Comparison of ENCODE assay signal across 9 mouse cellular contexts in the genomic region with DNA sequence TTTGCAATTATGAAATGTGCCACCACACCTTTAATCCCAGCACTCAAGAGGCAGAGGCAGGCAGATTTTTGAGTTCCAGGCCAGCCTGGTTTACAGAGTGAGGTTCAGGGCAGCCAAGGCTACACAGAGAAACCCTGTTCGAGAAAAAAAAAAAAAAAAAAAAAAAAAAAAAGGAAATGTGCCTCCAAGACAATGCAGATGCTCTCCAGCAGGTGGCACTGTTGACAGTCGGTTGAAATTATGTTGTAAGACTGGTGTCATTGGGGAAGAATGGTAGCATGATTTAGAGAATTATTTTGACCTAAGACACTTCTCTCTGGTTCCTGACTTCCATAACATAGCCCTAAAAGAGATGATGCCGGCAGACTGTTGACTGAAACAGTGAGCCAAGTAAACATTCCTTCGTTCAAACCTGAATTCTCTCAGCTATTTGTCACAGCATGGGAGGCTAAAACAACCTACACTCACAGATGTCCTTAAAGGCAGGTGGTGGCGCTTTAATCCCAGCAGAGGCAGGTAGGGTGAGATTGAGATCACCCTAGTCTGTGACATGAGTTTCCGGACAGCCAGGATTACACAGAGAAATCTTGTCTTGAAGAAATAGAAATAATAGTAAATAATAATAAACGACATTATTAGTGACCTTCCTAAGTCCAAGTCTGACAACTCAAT.
A peak's percentile ranks its signal among the peaks of the same experiment; 100 is the strongest.
DNase-seq lines count a peak whose midpoint lies in the region; ATAC-seq and TF ChIP-seq lines count a peak whose summit lies in the region.
"Had no signal": no experiment of that assay in that cellular context is flagged by ENCODE, and none has a peak within 500 bp of the region (broad histone marks: within the 10 kb centered on the region; RNA-seq: fewer than 3 reads in every experiment).

No protein-coding gene starts in this region.

- no peak for ATAC-seq in liver, embryonic 12.5 days
- peak; percentile 76 for ATAC-seq in frontal cortex, adult (ENCODE audit: low TSS enrichment)
- no peak for ATAC-seq in lung, embryonic 14.5 days (ENCODE audit: insufficient read depth)

- H3K4me2 ChIP-seq in liver, embryonic 12.5 days = no peak overlapping the region
- no peak overlapping the region for H3K4me2 ChIP-seq in lung, embryonic 14.5 days
- H3K4me2 ChIP-seq: heart, embryonic 13.5 days had no signal

- peak; percentile 11 to 35 for DNase-seq in cerebellum, adult 18-20 months
- DNase-seq in cerebellum, adult 11 months = no peak
- DNase-seq in liver = peak; percentile 52
- peak; percentile 38 for DNase-seq in adrenal gland, postnatal 25 days
- DNase-seq in lung, embryonic 14.5 days = peak; percentile 77
- no peak for DNase-seq in T-cell, adult 2 months (ENCODE audit: low spot score)

- H3K36me3 ChIP-seq in liver, embryonic 12.5 days = no peaks in the 10 kb centered on the region
- H3K36me3 ChIP-seq in lung, embryonic 14.5 days (ENCODE audit: insufficient read depth) = no peaks in the 10 kb centered on the region
- H3K36me3 ChIP-seq: heart, embryonic 13.5 days had no signal

- H3K4me1 ChIP-seq in liver, embryonic 12.5 days = no peaks in the 10 kb centered on the region
- H3K4me1 ChIP-seq in lung, embryonic 14.5 days (ENCODE audit: insufficient read depth) = no peaks in the 10 kb centered on the region
- H3K4me1 ChIP-seq: heart, embryonic 13.5 days had no signal

- WGBS in liver, embryonic 12.5 days (ENCODE audit: insufficient replicate concordance) = 30% methylated on average over 7 of the region's 7 CpGs
- WGBS in lung, embryonic 14.5 days = 44% methylated on average over 7 of the region's 7 CpGs

- H3K27ac ChIP-seq in liver, embryonic 12.5 days = no peak overlapping the region
- H3K27ac ChIP-seq in lung, embryonic 14.5 days (ENCODE audit: low read depth) = no peak overlapping the region
- H3K27ac ChIP-seq: heart, embryonic 13.5 days had no signal

- H3K9me3 ChIP-seq in liver, embryonic 12.5 days (replicated peaks) = no peaks in the 10 kb centered on the region
- H3K9me3 ChIP-seq in lung, embryonic 14.5 days (ENCODE audit: low read depth, low read length) = no peaks in the 10 kb centered on the region
- H3K9me3 ChIP-seq: heart, embryonic 13.5 days had no signal

- peak; percentile 66 for TF ChIP-seq CTCF in lung, embryonic 14.5 days (IDR thresholded peaks at IDR 0.05; ENCODE audit: low read depth)

- no peaks in the 10 kb centered on the region for H3K27me3 ChIP-seq in liver, embryonic 12.5 days (replicated peaks)
- H3K27me3 ChIP-seq in lung, embryonic 14.5 days (ENCODE audit: insufficient read depth, low read length) = no peaks in the 10 kb centered on the region
- H3K27me3 ChIP-seq: heart, embryonic 13.5 days had no signal

- no peak overlapping the region for H3K4me3 ChIP-seq in liver, embryonic 12.5 days
- H3K4me3 ChIP-seq in lung, embryonic 14.5 days (ENCODE audit: low read depth, low read length) = no peak overlapping the region
- H3K4me3 ChIP-seq: heart, embryonic 13.5 days had no signal

- H3K9ac ChIP-seq in liver, embryonic 12.5 days = no peak overlapping the region
- no peak overlapping the region for H3K9ac ChIP-seq in lung, embryonic 14.5 days
- H3K9ac ChIP-seq: heart, embryonic 13.5 days had no signal

Comparison
In these comparisons a context has a peak if more than half of its experiments do, and no peak if none do; other contexts are left out.
1. DNase-seq: peak in cerebellum, adult 18-20 months (2 of 2), liver (single experiment), adrenal gland, postnatal 25 days (single experiment) and lung, embryonic 14.5 days (single experiment); none in cerebellum, adult 11 months (single experiment) and T-cell, adult 2 months (single experiment).